Mouse (Mus musculus) lung, embryonic 16.5 days (tissue): ENCODE measurements around the gene Ndufa9. TPM values are rescaled to one million over a fixed set of nuclear protein-coding genes. Genes with fewer than 3 reads are reported as not detected.

Experiments used
- ATAC-seq: fragments of 200-750 bp; cut with Nextera tagmentation; 2 replicates; pipeline ENCODE4 v1.8.0; 2017; ENCODE audit warnings: low read depth, mild to moderate bottlenecking, moderate library complexity
- H3K27ac ChIP-seq: fragments of 300-500 bp; sonication (generic); 2 replicates; pipeline ENCODE4 v1.5.1; 2014; ENCODE audit warnings: mild to moderate bottlenecking, control low read depth, low read length
- H3K27me3 ChIP-seq: fragments of 300-500 bp; sonication (generic); 2 replicates; pipeline ENCODE4 v1.6.1; 2014; ENCODE audit warnings: low read depth, low read length, mixed read lengths; ENCODE audit not compliant: control insufficient read depth, insufficient read depth
- H3K36me3 ChIP-seq: fragments of 300-500 bp; sonication (generic); 2 replicates; pipeline ENCODE4 v1.6.1; 2014; ENCODE audit warnings: low read length; ENCODE audit not compliant: control insufficient read depth, insufficient read depth
- H3K4me1 ChIP-seq: fragments of 300-500 bp; sonication (generic); replicated peaks from 2 replicates; pipeline ENCODE4 v1.6.1; 2014; ENCODE audit warnings: low read length, mixed read lengths; ENCODE audit not compliant: control insufficient read depth, insufficient read depth
- H3K4me2 ChIP-seq: fragments of 300-500 bp; sonication (generic); 2 replicates; pipeline ENCODE4 v1.6.1; 2014; ENCODE audit warnings: low read depth, low read length, control low read depth
- H3K4me3 ChIP-seq: fragments of 300-500 bp; sonication (generic); 2 replicates; pipeline ENCODE4 v1.5.1; 2014; ENCODE audit warnings: mild to moderate bottlenecking, low read length, control low read depth
- H3K9ac ChIP-seq: fragments of 300-500 bp; sonication (generic); 2 replicates; pipeline ENCODE4 v1.6.1; 2014; ENCODE audit warnings: low read length, control low read depth
- H3K9me3 ChIP-seq: fragments of 300-500 bp; sonication (generic); 2 replicates; pipeline ENCODE4 v1.6.1; 2016; ENCODE audit warnings: low read length; ENCODE audit not compliant: control insufficient read depth
- WGBS: fragments of 180-500 bp; shearing (Covaris S2); extraction: QIAGEN DNeasy Blood & Tissue Kit; methylation state at CpG from one replicate; pipeline ENCODE4 v1.1.7; 2014; 5-methylcytosine and 5-hydroxymethylcytosine counted together
- polyA plus RNA-seq: library from polyadenylated mRNA; unstranded; fragments of >200 nt; fragmentation: Nextera tagmentation; extraction: Ambion mirVana; gene quantifications from 2 replicates; pipeline ENCODE4 v1.2.1, GENCODE M21; 2015

Ndufa9 gene
- 197 TPM in 2 replicates for polyA plus RNA-seq

- H3K4me1 ChIP-seq: peaks cover 9% of the 10 kb centered on the region
- peaks cover 2% of the 10 kb centered on the region for H3K36me3 ChIP-seq
- WGBS: 6% methylated on average over 46 of the region's 46 CpGs
- ATAC-seq: peak; percentile 92
- peak within 1 kb of the TSS; percentile 73 for H3K4me3 ChIP-seq
- H3K4me2 ChIP-seq: peak within 1 kb of the TSS; percentile 90
- H3K27ac ChIP-seq: no peak within 1 kb of the TSS
- H3K9ac ChIP-seq: peak within 1 kb of the TSS; percentile 94
- H3K9me3 ChIP-seq: no peaks in the 10 kb centered on the region
- H3K27me3 ChIP-seq: no peaks in the 10 kb centered on the region
Observed at GRCm38 (mm10) chr6:126848712-126849704, at the start of gene Ndufa9. Gene Ndufa9, minus strand, starts transcription at chr6:126849136.

DNA sequence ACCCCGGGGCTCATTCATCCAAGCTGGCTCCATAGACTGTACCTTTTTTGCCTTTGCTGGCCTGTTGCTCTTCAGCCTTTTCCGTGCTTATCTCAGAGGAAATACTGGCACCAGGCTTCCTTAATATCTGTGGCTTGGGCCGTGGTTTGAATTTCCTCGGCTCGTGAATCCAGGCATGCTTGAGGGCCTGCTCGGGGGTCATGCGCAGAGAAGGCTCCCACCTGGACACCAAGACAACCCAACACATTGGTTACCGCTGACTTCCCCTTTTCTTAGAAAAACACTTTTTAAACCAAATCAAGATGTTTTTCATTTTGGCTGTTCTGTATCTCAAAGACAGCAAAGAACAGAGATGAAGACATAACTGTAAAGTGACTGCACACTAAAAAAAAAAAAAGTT, 28.2 kb upstream of the Ndufa9 start:
- Histone ChIP-seq H3K27me3 (no peaks in the 10 kb centered on the region), H3K27ac (no peak overlapping the region), H3K9ac (no peak overlapping the region), H3K4me3 (no peak overlapping the region), H3K4me2 (no peak overlapping the region), H3K4me1 (no peaks in the 10 kb centered on the region), H3K9me3 (no peaks in the 10 kb centered on the region), H3K36me3 (no peaks in the 10 kb centered on the region)
- WGBS: 79% methylated on average over 8 of the region's 8 CpGs
- no peak for ATAC-seq

DNA sequence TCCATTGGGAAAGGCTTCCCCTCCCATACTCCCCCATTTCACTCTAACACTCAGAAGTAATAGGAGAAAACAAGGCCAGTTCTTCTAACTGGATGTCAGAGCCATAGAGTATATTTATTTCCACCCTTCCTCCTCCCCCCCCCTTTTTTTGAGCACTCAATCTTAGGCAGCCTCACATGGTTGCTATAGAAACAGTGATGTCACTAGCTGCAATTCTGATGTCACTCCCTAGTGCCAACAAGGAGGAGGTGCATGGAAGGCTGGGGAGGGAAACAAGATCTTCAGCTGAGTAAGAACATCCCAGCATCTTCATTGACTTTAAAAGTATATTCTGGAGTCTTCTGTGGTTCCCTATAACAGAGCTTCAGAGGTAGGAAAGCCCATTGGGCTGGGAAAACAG, 3.9 kb upstream of the Ndufa9 start, which contains the start of gene Akap3:
TSS of gene Akap3 (plus strand) at position 218 of the 400 bp plus-strand sequence.
- Histone ChIP-seq H3K27me3 (no peaks in the 10 kb centered on the region), H3K4me1 (peaks cover 4% of the 10 kb centered on the region), H3K9ac (no peak within 1 kb of the TSS), H3K4me3 (no peak within 1 kb of the TSS), H3K4me2 (no peak within 1 kb of the TSS), H3K9me3 (no peaks in the 10 kb centered on the region), H3K36me3 (no peaks in the 10 kb centered on the region), H3K27ac (no peak within 1 kb of the TSS)
- ATAC-seq: no peak

DNA sequence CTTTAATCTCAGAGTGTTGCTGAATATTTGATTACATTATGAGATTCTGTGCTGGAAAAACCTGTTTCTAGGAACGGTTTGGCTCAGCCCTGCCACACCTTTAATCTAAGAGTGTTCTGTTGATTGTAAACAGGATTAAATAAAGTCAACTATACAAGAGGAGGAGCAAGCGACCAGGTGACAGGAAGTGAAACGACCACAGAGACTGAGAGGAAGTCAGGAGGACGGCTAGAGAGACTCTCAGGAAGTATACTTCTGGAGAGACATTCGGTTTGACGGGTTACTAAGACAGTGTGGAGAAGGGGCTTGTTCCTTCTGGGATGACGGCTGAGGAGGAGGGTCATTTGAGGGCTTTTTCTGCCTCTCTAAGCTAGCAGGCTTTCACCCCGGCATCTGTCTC, 12.3 kb downstream of the Ndufa9 start:
- no peaks in the 10 kb centered on the region for H3K9me3 ChIP-seq
- no peak overlapping the region for H3K27ac ChIP-seq
- no peaks in the 10 kb centered on the region for H3K4me1 ChIP-seq
- no peaks in the 10 kb centered on the region for H3K27me3 ChIP-seq
- H3K9ac ChIP-seq: no peak overlapping the region
- no peak overlapping the region for H3K4me2 ChIP-seq
- no peak for ATAC-seq
- no peak overlapping the region for H3K4me3 ChIP-seq
- 70% methylated on average over 8 of the region's 8 CpGs for WGBS
- peaks cover 54% of the 10 kb centered on the region for H3K36me3 ChIP-seq

GRCm38 (mm10) chr6:126823087-126823486, 25.8 kb downstream of the Ndufa9 start:
- Histone ChIP-seq H3K4me3 (no peak overlapping the region), H3K9ac (no peak overlapping the region), H3K9me3 (no peaks in the 10 kb centered on the region), H3K4me1 (no peaks in the 10 kb centered on the region), H3K4me2 (no peak overlapping the region), H3K27me3 (no peaks in the 10 kb centered on the region), H3K36me3 (peaks cover 44% of the 10 kb centered on the region), H3K27ac (no peak overlapping the region)
- ATAC-seq: no peak
- WGBS: 84% methylated on average over 3 of the region's 3 CpGs

GRCm38 (mm10) chr6:126816338-126816737, 32.6 kb downstream of the Ndufa9 start:
- no peak overlapping the region for H3K9ac ChIP-seq
- no peak overlapping the region for H3K4me2 ChIP-seq
- no peaks in the 10 kb centered on the region for H3K4me1 ChIP-seq
- H3K36me3 ChIP-seq: peaks cover 13% of the 10 kb centered on the region
- no peak overlapping the region for H3K27ac ChIP-seq
- H3K4me3 ChIP-seq: no peak overlapping the region
- whole genome bisulfite sequencing: 78% methylated on average over 8 of the region's 8 CpGs
- no peaks in the 10 kb centered on the region for H3K9me3 ChIP-seq
- ATAC-seq: no peak
- H3K27me3 ChIP-seq: no peaks in the 10 kb centered on the region

GRCm38 (mm10) chr6:126815206-126815750, 33.7 kb downstream of the Ndufa9 start:
- H3K4me1 ChIP-seq: no peaks in the 10 kb centered on the region
- H3K36me3 ChIP-seq: peaks cover 6% of the 10 kb centered on the region
- H3K27ac ChIP-seq: no peak overlapping the region
- no peaks in the 10 kb centered on the region for H3K9me3 ChIP-seq
- no peak overlapping the region for H3K4me3 ChIP-seq
- ATAC-seq: no peak
- WGBS: 46% methylated on average over 6 of the region's 6 CpGs
- no peak overlapping the region for H3K4me2 ChIP-seq
- no peaks in the 10 kb centered on the region for H3K27me3 ChIP-seq
- no peak overlapping the region for H3K9ac ChIP-seq

DNA sequence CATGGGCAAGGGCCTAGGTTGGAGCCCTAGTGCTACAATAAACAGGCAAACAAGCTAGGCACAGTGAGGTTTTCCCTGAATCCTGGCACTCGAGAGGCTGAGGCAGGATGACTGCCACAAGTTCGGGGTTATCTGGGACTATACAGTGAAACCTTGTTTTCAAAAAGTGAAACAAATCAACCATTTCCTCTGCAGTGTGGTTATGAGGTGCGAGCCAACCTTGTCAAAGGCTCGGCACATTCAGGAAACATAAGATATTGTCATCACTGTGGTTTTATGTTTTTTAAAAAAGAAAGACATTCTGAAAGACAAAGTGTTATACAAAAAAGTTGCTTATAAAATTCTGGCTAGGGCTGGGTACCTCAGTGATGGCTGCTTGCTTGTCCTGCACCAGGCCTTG, 37.5 kb downstream of the Ndufa9 start:
- Histone ChIP-seq H3K27ac (no peak overlapping the region), H3K4me1 (no peaks in the 10 kb centered on the region), H3K9me3 (no peaks in the 10 kb centered on the region), H3K4me3 (no peak overlapping the region), H3K9ac (no peak overlapping the region), H3K36me3 (no peaks in the 10 kb centered on the region), H3K27me3 (no peaks in the 10 kb centered on the region), H3K4me2 (no peak overlapping the region)
- no peak for ATAC-seq
- 67% methylated on average over 4 of the region's 4 CpGs for WGBS

- peak overlapping the region; percentile 28; the same call in 1 of the 2 replicates for H3K4me3 ChIP-seq
- WGBS: 76% methylated on average over 8 of the region's 8 CpGs
- no peaks in the 10 kb centered on the region for H3K36me3 ChIP-seq
- H3K4me1 ChIP-seq: no peaks in the 10 kb centered on the region
- H3K9me3 ChIP-seq: no peaks in the 10 kb centered on the region
- no peak overlapping the region for H3K9ac ChIP-seq
- no peaks in the 10 kb centered on the region for H3K27me3 ChIP-seq
- no peak for ATAC-seq
- peak overlapping the region; percentile 35 for H3K4me2 ChIP-seq
- peak overlapping the region; percentile 20; the same call in 1 of the 2 replicates for H3K27ac ChIP-seq
Observed at GRCm38 (mm10) chr6:126808561-126808960, 40.4 kb downstream of the Ndufa9 start.
